Mouse (Mus musculus) C2C12 (cell line): ENCODE results near the gene Zc3hav1.

Experiments
- CEBPB ChIP-seq: IDR thresholded peaks from one replicate; pipeline ENCODE4 v1.6.1; 2011; ENCODE audit warnings: low read depth, mild to moderate bottlenecking, control low read depth, moderate library complexity
- CTCF ChIP-seq: IDR thresholded peaks from one replicate; pipeline ENCODE4 v1.5.1; 2011; ENCODE audit not compliant: control insufficient read depth, insufficient read depth, insufficient read length
- FOSL1 ChIP-seq: IDR thresholded peaks from one replicate; pipeline ENCODE4 v1.8.0; 2011; ENCODE audit warnings: mild to moderate bottlenecking, low read length; ENCODE audit not compliant: poor library complexity, insufficient read depth, severe bottlenecking
- MAX ChIP-seq: IDR thresholded peaks from one replicate; pipeline ENCODE4 v1.6.1; 2011; ENCODE audit warnings: mild to moderate bottlenecking, control low read depth
- MYOD1 ChIP-seq: IDR thresholded peaks from one replicate; pipeline ENCODE4 v1.6.1; 2011; ENCODE audit warnings: low read depth; ENCODE audit not compliant: control insufficient read depth, insufficient read length
- MYOG ChIP-seq: IDR thresholded peaks from one replicate; pipeline ENCODE4 v1.6.1; 2011; ENCODE audit not compliant: control insufficient read depth, insufficient read length; ENCODE audit errors: extremely low read depth
- USF1 ChIP-seq: IDR thresholded peaks from one replicate; pipeline ENCODE4 v1.6.1; 2011; ENCODE audit warnings: low read depth, mild to moderate bottlenecking, control low read depth, moderate library complexity

DNA sequence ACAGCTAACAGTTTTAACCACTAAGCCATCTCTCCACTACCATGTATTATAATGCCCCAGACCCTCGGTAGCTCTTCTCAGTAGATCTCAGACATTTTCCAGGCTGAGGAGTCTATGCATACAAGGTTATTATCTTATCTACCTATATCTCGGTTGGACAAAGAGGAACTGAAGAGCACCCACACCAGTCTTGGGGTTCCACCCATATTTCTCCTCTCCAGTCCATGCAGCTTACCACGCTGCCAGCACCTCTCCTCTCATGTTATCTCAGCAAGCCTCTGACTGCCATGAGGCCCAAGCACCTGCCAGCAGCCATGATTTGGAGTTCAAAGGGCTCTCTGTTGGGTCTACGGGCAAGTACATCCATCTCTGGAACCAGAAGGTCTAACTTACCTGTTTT, 6.7 kb upstream of the Zc3hav1 start:
- TF ChIP-seq CTCF (no peak), MAX (no peak), CEBPB (no peak), USF1 (no peak), MYOD1 (no peak), MYOG (no peak), FOSL1 (no peak)
